Mouse (Mus musculus): ENCODE measurements around the gene Heg1. TPM values are rescaled to one million over a fixed set of nuclear protein-coding genes. Genes with fewer than 3 reads are reported as not detected.

Gene Heg1
- polyA plus RNA-seq (2014; fragmentation: Illumina TruSeq; extraction: RNeasy Lipid Tissue Mini Kit (QIAGEN cat#74804); ENCODE audit: low read depth, low replicate concordance) = 53.4 TPM

GRCm38 (mm10) chr16:33684162-33684702 lies at the start of gene Heg1:
Heg1 (plus strand) TSS chr16:33684370.

GRCm38 (mm10) chr16:33793846-33794791 lies 109.9 kb downstream of the Heg1 start, which contains the start of gene Muc13:
Muc13 (plus strand) TSS chr16:33794037.

Other genes starting within 250 kb of the Heg1 start
- 0.71 TPM for gene Slc12a8, start 167.0 kb upstream of the Heg1 start, polyA plus RNA-seq (2014; fragmentation: Illumina TruSeq; extraction: RNeasy Lipid Tissue Mini Kit (QIAGEN cat#74804); ENCODE audit: low read depth, low replicate concordance)
- 0.45 TPM for gene Muc13, start 109.7 kb downstream of the Heg1 start, polyA plus RNA-seq (2014; fragmentation: Illumina TruSeq; extraction: RNeasy Lipid Tissue Mini Kit (QIAGEN cat#74804); ENCODE audit: low read depth, low replicate concordance)
- gene Itgb5, start 145.3 kb downstream of the Heg1 start, polyA plus RNA-seq (2014; fragmentation: Illumina TruSeq; extraction: RNeasy Lipid Tissue Mini Kit (QIAGEN cat#74804); ENCODE audit: low read depth, low replicate concordance) = 98.1 TPM

All from heart, adult 10 weeks (tissue).